Comparison of ENCODE assay signal across 22 mouse cellular contexts in the genomic region with DNA sequence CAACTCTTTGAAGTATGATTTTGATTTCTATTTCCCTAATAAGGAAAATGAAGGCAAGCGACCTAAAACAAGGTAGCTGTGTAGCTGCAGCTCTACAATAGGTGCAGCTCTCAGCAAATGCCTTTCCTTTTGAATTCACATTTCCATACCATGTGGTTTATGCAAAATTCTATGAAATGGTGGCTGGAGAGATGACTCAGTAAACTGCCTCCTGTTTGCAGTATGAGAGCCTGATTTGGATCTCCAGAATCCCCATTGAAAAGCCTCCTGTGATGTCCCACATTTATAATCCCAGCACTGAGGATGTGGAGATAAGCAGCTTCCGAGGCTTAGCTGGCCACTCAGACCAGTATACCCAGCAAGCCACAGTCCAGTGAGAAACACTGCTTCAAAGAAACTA. TPM values are rescaled to one million over a fixed set of nuclear protein-coding genes. Genes with fewer than 3 reads are reported as not detected.
DNase-seq lines count a peak whose midpoint lies in the region; ATAC-seq and TF ChIP-seq lines count a peak whose summit lies in the region.
"Had no signal": no experiment of that assay in that cellular context is flagged by ENCODE, and none has a peak within 500 bp of the region (broad histone marks: within the 10 kb centered on the region; RNA-seq: fewer than 3 reads in every experiment).

No protein-coding gene starts in this region.

- H3K27ac ChIP-seq in left cerebral cortex, adult 2 months, result peak overlapping the region; percentile 63
- no peak overlapping the region for H3K27ac ChIP-seq in CH12.LX (ENCODE audit: insufficient read depth, low read depth)
- H3K27ac ChIP-seq: embryonic facial prominence, embryonic 10.5 days; embryonic facial prominence, embryonic 12.5 days; forebrain, embryonic 13.5 days; forebrain, embryonic 15.5 days had no signal

- no peak overlapping the region for H3K9ac ChIP-seq in CH12.LX (ENCODE audit: insufficient read depth, low read depth)
- H3K9ac ChIP-seq: embryonic facial prominence, embryonic 12.5 days; forebrain, embryonic 13.5 days; forebrain, embryonic 15.5 days; forebrain, postnatal 0 days had no signal

- TF ChIP-seq RAD21 in CH12.LX (IDR thresholded peaks at IDR 0.05; ENCODE audit: low read depth, low read length), result no peak

- dilution Hi-C loops in CH12.LX (cut with MboI; ENCODE audit: extremely low pct_ligation_motif_present, extremely low pct_unique_long_range_greater_than_20kb, low sequenced_read_pairs), result no loop called here

- no peak for TF ChIP-seq POLR2A in CH12.LX (IDR thresholded peaks at IDR 0.05; ENCODE audit: low read depth, low read length)

- ATAC-seq in frontal cortex, adult (ENCODE audit: low TSS enrichment), result peak; percentile 71
- ATAC-seq: CD4-positive, CD25-positive, alpha-beta regulatory T cell, adult 4 months; forebrain, embryonic 13.5 days; forebrain, embryonic 15.5 days; forebrain, postnatal 0 days had no signal

- TF ChIP-seq CTCF in left cerebral cortex, adult 2 months (IDR thresholded peaks at IDR 0.05), result no peak
- no peak for TF ChIP-seq CTCF in CH12.LX (conservative IDR thresholded peaks at IDR 0.05 in 1 of 2, IDR thresholded peaks at IDR 0.05 in 1 of 2; ENCODE audit: low read depth in 2 of 2, low read length in 2 of 2)

- no peaks in the 10 kb centered on the region for H3K27me3 ChIP-seq in CH12.LX (replicated peaks)
- H3K27me3 ChIP-seq: embryonic facial prominence, embryonic 12.5 days; forebrain, embryonic 13.5 days; forebrain, embryonic 15.5 days had no signal

- no peak for DNase-seq in frontal cortex, postnatal 25 days (ENCODE audit: low spot score in 2 of 2)
- DNase-seq in left cerebral cortex, adult 2 months (ENCODE audit: extremely low spot score in 1 of 2, low spot score in 2 of 2), result no peak
- DNase-seq in left cerebral cortex, postnatal 36 days (ENCODE audit: low spot score in 2 of 2), result no peak
- DNase-seq in CH12.LX (ENCODE audit: extremely low read depth), result peak; percentile 25
- DNase-seq in right cerebral cortex, postnatal 25 days, result no peak
- DNase-seq: adrenal gland, adult 2 months; adrenal gland, postnatal 10 days; adrenal gland, postnatal 25 days; B cell, adult 2 months; cerebellum, adult 11-12 months; cerebellum, adult 2 months; cerebellum, adult 9-10 months; cerebellum, postnatal 10 days; cerebellum, postnatal 25 days; forebrain, postnatal 0 days had no signal

- no peaks in the 10 kb centered on the region for H3K36me3 ChIP-seq in CH12.LX (replicated peaks in 1 of 2; ENCODE audit: control insufficient read depth in 1 of 2, insufficient read depth in 1 of 2, low read length in 1 of 2)
- H3K36me3 ChIP-seq: embryonic facial prominence, embryonic 10.5 days; embryonic facial prominence, embryonic 12.5 days; forebrain, embryonic 15.5 days had no signal

- peaks cover 0 to 15% of the 10 kb centered on the region in 2 experiments; a peak in 2 of 4 replicates for H3K4me1 ChIP-seq in CH12.LX (ENCODE audit: control insufficient read depth in 1 of 2, insufficient read depth in 2 of 2)
- H3K4me1 ChIP-seq: embryonic facial prominence, embryonic 10.5 days; embryonic facial prominence, embryonic 12.5 days; forebrain, embryonic 13.5 days; forebrain, embryonic 15.5 days had no signal

- in situ Hi-C loops in CH12.LX (cut with MboI; ENCODE audit: low pct_ligation_motif_present, low pct_unique_long_range_greater_than_20kb, low sequenced_read_pairs), result no loop called here

- no peak overlapping the region for H3K4me2 ChIP-seq in CH12.LX (ENCODE audit: insufficient read depth, low read depth, poor library complexity, severe bottlenecking)
- H3K4me2 ChIP-seq: embryonic facial prominence, embryonic 12.5 days; forebrain, embryonic 13.5 days; forebrain, embryonic 15.5 days had no signal

- intact Hi-C loops in left cerebral cortex, adult 2 months (cut with DNase I), result loop anchor here (5.0 kb wide), 4 partner anchors 106 to 426 kb away; a partner anchor contains a TSS
- intact Hi-C loops in left cerebral cortex, postnatal 36 days (cut with DNase I), result no loop called here

- H3K79me2 ChIP-seq in CH12.LX (replicated peaks; ENCODE audit: control insufficient read depth, extremely low read depth, insufficient read depth, poor library complexity, severe bottlenecking), result no peaks in the 10 kb centered on the region

- H3K9me3 ChIP-seq in CH12.LX (replicated peaks; ENCODE audit: low read length), result no peaks in the 10 kb centered on the region
- H3K9me3 ChIP-seq: embryonic facial prominence, embryonic 10.5 days; embryonic facial prominence, embryonic 12.5 days; forebrain, embryonic 13.5 days; forebrain, embryonic 15.5 days had no signal

- no peak overlapping the region for H3K4me3 ChIP-seq in left cerebral cortex, adult 2 months
- H3K4me3 ChIP-seq in CH12.LX (replicated peaks in 1 of 3; ENCODE audit: low read depth in 2 of 3, low read length in 2 of 3, poor library complexity in 1 of 3), result no peak overlapping the region
- H3K4me3 ChIP-seq: embryonic facial prominence, embryonic 10.5 days; embryonic facial prominence, embryonic 12.5 days; forebrain, embryonic 13.5 days; forebrain, embryonic 15.5 days had no signal

- no peak for TF ChIP-seq EP300 in CH12.LX (IDR thresholded peaks at IDR 0.05; ENCODE audit: low read length)

TF ChIP-seq in CH12.LX, 34 proteins besides CTCF, POLR2A, EP300 and RAD21:
- no peak for TF ChIP-seq HCFC1 (IDR thresholded peaks at IDR 0.05; ENCODE audit: low read depth, low read length)
- TF ChIP-seq POLR2AphosphoS2 (IDR thresholded peaks at IDR 0.05; ENCODE audit: low read depth, low read length), result no peak
- no peak for TF ChIP-seq UBTF (IDR thresholded peaks at IDR 0.05; ENCODE audit: low read depth, low read length)
- TF ChIP-seq USF1 (IDR thresholded peaks at IDR 0.05; ENCODE audit: low read depth, low read length), result no peak
- TF ChIP-seq NELFE (IDR thresholded peaks at IDR 0.05; ENCODE audit: low read depth, low read length), result no peak
- no peak for TF ChIP-seq MAX (IDR thresholded peaks at IDR 0.05; ENCODE audit: low read length)
- TF ChIP-seq MEF2A (IDR thresholded peaks at IDR 0.05; ENCODE audit: borderline replicate concordance, low read depth, low read length), result no peak
- no peak for TF ChIP-seq RCOR1 (conservative IDR thresholded peaks at IDR 0.05; ENCODE audit: low read depth, low read length)
- no peak for TF ChIP-seq MAZ (IDR thresholded peaks at IDR 0.05; ENCODE audit: low read depth, low read length)
- TF ChIP-seq NRF1 (IDR thresholded peaks at IDR 0.05; ENCODE audit: low read depth, low read length), result no peak
- no peak for TF ChIP-seq ZKSCAN1 (IDR thresholded peaks at IDR 0.05; ENCODE audit: borderline replicate concordance, low read depth, low read length)
- TF ChIP-seq GABPA (IDR thresholded peaks at IDR 0.05; ENCODE audit: insufficient replicate concordance, low read depth, low read length), result no peak
- no peak for TF ChIP-seq PAX5 (IDR thresholded peaks at IDR 0.05; ENCODE audit: low read length)
- no peak for TF ChIP-seq MAFK (IDR thresholded peaks at IDR 0.05; ENCODE audit: insufficient replicate concordance, low read length)
- TF ChIP-seq ETS1 (conservative IDR thresholded peaks at IDR 0.05; ENCODE audit: low read depth, low read length), result no peak
- TF ChIP-seq CHD2 (IDR thresholded peaks at IDR 0.05; ENCODE audit: low read length), result no peak

RNA-seq across cellular contexts. Expression of a gene that starts 59.6 kb away (rescaled TPM):
- 10 to 100 TPM; 26.7 to 27.8 TPM for total RNA-seq in left cerebral cortex, adult 2 months (2021)
- total RNA-seq in left cerebral cortex, postnatal 36 days (2021), result 10 to 100 TPM; 27.3 to 28.9 TPM
- total RNA-seq in CH12.LX (2012; rRNA removed) (not detected in 2 replicates), CH12.LX (2014; rRNA removed) (not detected in 2 replicates)
- not detected in 2 replicates for polyA plus RNA-seq in CH12.LX (2012; ENCODE audit: insufficient read length, low read depth)
- total RNA-seq: MEL had no signal
- polyA plus RNA-seq: CD4-positive, CD25-positive, alpha-beta regulatory T cell, adult 4 months had no signal

Comparison
In these comparisons a context has a peak if more than half of its experiments do, and no peak if none do; other contexts are left out.
1. RNA of a gene that starts 59.6 kb away (total RNA-seq): 27.3 to 28.9 TPM in left cerebral cortex, postnatal 36 days and 26.7 to 27.8 TPM in left cerebral cortex, adult 2 months; not detected in CH12.LX; every median in the first group is over 10 times any median in the second.